31 mouse cellular contexts compared by ENCODE assay signal in genomic region chr6:39284836-39285235, GRCm38 (mm10).
DNase-seq lines count a peak whose midpoint lies in the region; ATAC-seq and TF ChIP-seq lines count a peak whose summit lies in the region.
"Had no signal": no experiment of that assay in that cellular context is flagged by ENCODE, and none has a peak within 500 bp of the region (broad histone marks: within the 10 kb centered on the region; RNA-seq: fewer than 3 reads in every experiment).

No protein-coding gene starts in this region.

- H3K36me3 ChIP-seq in kidney, adult 2 months (ENCODE audit: control insufficient read depth, insufficient read depth, low read length) = no peaks in the 10 kb centered on the region
- no peaks in the 10 kb centered on the region for H3K36me3 ChIP-seq in midbrain, embryonic 14.5 days (ENCODE audit: control insufficient read depth, insufficient read depth, low read length)
- H3K36me3 ChIP-seq: embryonic facial prominence, embryonic 12.5 days; G1E; heart, embryonic 13.5 days; hindbrain, embryonic 10.5 days; hindbrain, embryonic 15.5 days; limb, embryonic 13.5 days; neural tube, embryonic 12.5 days had no signal

- no peak for ATAC-seq in midbrain, embryonic 14.5 days (ENCODE audit: low FRiP score, low TSS enrichment)
- ATAC-seq: forebrain, embryonic 14.5 days; inflammation-experienced regulatory T-cells, adult 6 months; liver, postnatal 0 days; Patski had no signal

- peak overlapping the region; percentile 71 for H3K27ac ChIP-seq in kidney, adult 2 months (ENCODE audit: insufficient read depth, low read depth, low read length)
- H3K27ac ChIP-seq in brown adipose tissue, adult 24 weeks (replicated peaks; ENCODE audit: low read depth, low read length) = 0 out of 2 replicates have a peak overlapping the region, but pooled peaks have one; percentile 25
- H3K27ac ChIP-seq in midbrain, embryonic 14.5 days (replicated peaks; ENCODE audit: low read depth, low read length) = no peak overlapping the region
- H3K27ac ChIP-seq: embryonic facial prominence, embryonic 12.5 days; heart, embryonic 13.5 days; hindbrain, embryonic 15.5 days; limb, embryonic 13.5 days; neural tube, embryonic 12.5 days had no signal

- TF ChIP-seq CTCF in kidney, adult 2 months (conservative IDR thresholded peaks at IDR 0.05; ENCODE audit: insufficient read depth, insufficient read length, low read depth, low read length) = no peak

- no peak overlapping the region for H3K4me3 ChIP-seq in kidney, adult 2 months (ENCODE audit: insufficient read depth, low read depth, low read length)
- no peak overlapping the region for H3K4me3 ChIP-seq in brown adipose tissue, adult 24 weeks (ENCODE audit: insufficient read depth, low read depth, low read length)
- no peak overlapping the region for H3K4me3 ChIP-seq in midbrain, embryonic 14.5 days (replicated peaks; ENCODE audit: low read depth, low read length)
- H3K4me3 ChIP-seq: embryonic facial prominence, embryonic 12.5 days; heart, embryonic 13.5 days; hindbrain, embryonic 10.5 days; hindbrain, embryonic 15.5 days; limb, embryonic 13.5 days; myocyte; neural tube, embryonic 12.5 days had no signal

- peaks cover 18% of the 10 kb centered on the region; the same call in 1 of the 2 replicates for H3K4me1 ChIP-seq in kidney, adult 2 months (ENCODE audit: control insufficient read depth, insufficient read depth, low read length)
- peaks cover 28% of the 10 kb centered on the region for H3K4me1 ChIP-seq in brown adipose tissue, adult 24 weeks (ENCODE audit: control insufficient read depth, insufficient read depth, insufficient read length, low read length)
- H3K4me1 ChIP-seq in midbrain, embryonic 14.5 days (ENCODE audit: control insufficient read depth, insufficient read depth, low read length) = no peaks in the 10 kb centered on the region
- H3K4me1 ChIP-seq: hindbrain, embryonic 15.5 days; neural tube, embryonic 12.5 days had no signal

- peak; percentile 66 for DNase-seq in kidney, adult 2 months
- DNase-seq in kidney, postnatal 10 days = no peak
- DNase-seq in kidney, postnatal 14 days = peak; percentile 37
- no peak for DNase-seq in midbrain, embryonic 14.5 days
- DNase-seq in layer of hippocampus, adult 11-12 months (ENCODE audit: low spot score) = no peak
- DNase-seq: adrenal gland, postnatal 10 days; B cell, adult 2 months; cerebellum, adult 11 months; cerebellum, adult 9-10 months; cerebellum, postnatal 36 days; gastrocnemius, postnatal 36 days; heart, postnatal 10 days; liver, postnatal 0 days; lung, postnatal 36 days; right cerebral cortex, postnatal 4 days; thymus, adult 2 months; thymus, postnatal 4 days had no signal

- no peaks in the 10 kb centered on the region for H3K9me3 ChIP-seq in midbrain, embryonic 14.5 days (ENCODE audit: control insufficient read depth, low read length)
- H3K9me3 ChIP-seq: embryonic facial prominence, embryonic 12.5 days; G1E; heart, embryonic 13.5 days; hindbrain, embryonic 10.5 days; hindbrain, embryonic 15.5 days; limb, embryonic 13.5 days; neural tube, embryonic 12.5 days had no signal

- TF ChIP-seq POLR2A in kidney, adult 2 months (IDR thresholded peaks at IDR 0.05; ENCODE audit: low read depth, low read length) = no peak

- 72% methylated on average over 3 of the region's 3 CpGs for WGBS in kidney, adult 2 months
- WGBS in midbrain, embryonic 14.5 days = 93% methylated on average over 3 of the region's 3 CpGs

- no peak overlapping the region for H3K4me2 ChIP-seq in midbrain, embryonic 14.5 days (ENCODE audit: low read length)
- H3K4me2 ChIP-seq: embryonic facial prominence, embryonic 12.5 days; heart, embryonic 13.5 days; hindbrain, embryonic 15.5 days; limb, embryonic 13.5 days; liver, embryonic 11.5 days; midbrain, embryonic 11.5 days; neural tube, embryonic 12.5 days had no signal

- no peak overlapping the region for H3K9ac ChIP-seq in midbrain, embryonic 14.5 days (replicated peaks; ENCODE audit: low read length)
- H3K9ac ChIP-seq: embryonic facial prominence, embryonic 12.5 days; heart, embryonic 13.5 days; hindbrain, embryonic 15.5 days; limb, embryonic 13.5 days; liver, postnatal 0 days; neural tube, embryonic 12.5 days had no signal

- H3K27me3 ChIP-seq in kidney, adult 2 months (replicated peaks; ENCODE audit: control insufficient read depth, insufficient read depth, low read length) = no peaks in the 10 kb centered on the region
- H3K27me3 ChIP-seq in midbrain, embryonic 14.5 days (ENCODE audit: control insufficient read depth, insufficient read depth, low read length) = no peaks in the 10 kb centered on the region
- H3K27me3 ChIP-seq: embryonic facial prominence, embryonic 12.5 days; heart, embryonic 13.5 days; hindbrain, embryonic 15.5 days; limb, embryonic 13.5 days; neural tube, embryonic 12.5 days; Patski had no signal

Comparison
In these comparisons a context has a peak if more than half of its experiments do, and no peak if none do; other contexts are left out.
1. DNase-seq: peak in kidney, adult 2 months (single experiment) and kidney, postnatal 14 days (single experiment); none in kidney, postnatal 10 days (single experiment), midbrain, embryonic 14.5 days (single experiment) and layer of hippocampus, adult 11-12 months (single experiment).